Mouse (Mus musculus) B cell, adult 67 days (primary cell): ENCODE measurements around the gene Crb2. TPM values are rescaled to one million over a fixed set of nuclear protein-coding genes. Genes with fewer than 3 reads are reported as not detected.

Experiments
- total RNA-seq, 2 experiments: library from RNA; stranded (reverse); gene quantifications; 4 replicates each; pipeline ENCODE4 v1.2.4; 2023

Crb2 gene
- total RNA-seq = 1 to 10 TPM in 1 of 2 experiments, under 1 TPM in 1; 0.26 to 1.2 TPM

DNA sequence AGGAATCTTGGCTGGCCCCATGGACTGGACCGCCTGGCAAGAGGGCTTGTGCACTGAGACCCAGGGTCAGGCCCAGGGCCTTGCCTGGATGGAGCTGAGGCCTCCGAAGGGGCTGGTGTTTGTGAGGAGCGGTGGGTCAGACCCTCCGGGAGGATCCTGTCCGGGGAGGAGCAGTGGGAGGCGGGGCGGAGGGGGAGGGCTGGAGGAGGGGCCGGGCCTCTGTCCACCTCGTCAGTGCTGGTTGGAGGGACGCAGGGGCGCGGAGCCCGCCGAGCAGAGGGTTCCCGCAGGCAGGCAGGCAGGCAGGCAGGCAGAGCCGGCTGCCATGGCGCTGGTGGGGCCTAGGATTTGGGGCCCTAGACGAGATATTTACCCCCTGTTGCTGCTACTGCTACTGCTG lies at the start of gene Crb2:
Gene Crb2 (plus strand): TSS at position 234 of the 400 bp plus-strand sequence.

Other genes starting within 250 kb of the Crb2 start
- 100 to 1,000 TPM; 169 to 179 TPM for gene Strbp, start 72.4 kb upstream of the Crb2 start, total RNA-seq